Mouse (Mus musculus): Measurements from ENCODE around the gene Glud1. TPM values are rescaled to one million over a fixed set of nuclear protein-coding genes. Genes with fewer than 3 reads are reported as not detected.

The Glud1 gene
- total RNA-seq, 1 experiment = 211 TPM

DNA sequence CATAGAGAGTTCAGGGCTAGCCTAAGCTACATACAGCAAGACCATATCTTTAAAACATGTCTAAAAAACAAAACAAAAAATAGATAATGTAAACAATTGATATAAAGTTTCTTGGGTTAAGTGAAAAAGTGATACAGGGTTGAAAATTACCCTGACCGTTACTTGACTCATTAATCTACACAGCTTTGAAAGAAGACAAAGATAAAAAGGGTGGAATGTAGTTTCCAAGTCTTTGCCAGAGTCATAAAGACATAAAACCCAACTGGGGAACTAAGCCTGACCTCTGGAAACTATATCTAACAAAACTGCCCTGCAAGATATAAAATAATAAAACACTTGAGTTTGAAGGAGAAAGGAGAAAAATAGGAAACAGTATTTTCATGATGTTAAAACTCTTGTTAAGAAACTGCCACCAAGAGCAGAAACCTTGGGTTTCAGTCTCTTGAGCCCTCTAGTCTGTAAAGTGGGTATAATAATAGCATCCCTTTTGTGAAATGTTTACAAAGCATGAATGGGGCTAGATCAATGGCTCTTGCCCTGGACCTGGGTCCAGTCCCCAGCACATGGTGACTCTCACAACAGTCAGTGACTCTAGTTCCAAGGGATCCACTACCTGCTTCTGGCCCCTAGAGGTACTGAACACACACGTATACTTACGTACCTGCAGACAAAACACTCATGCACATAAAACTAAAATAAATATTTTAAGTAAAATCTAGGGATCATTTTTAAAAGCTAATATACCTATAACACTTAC lies 21.1 kb upstream of the Glud1 start:
- Histone ChIP-seq H3K4me3 (ENCODE audit: insufficient read depth in 1 of 2, low read depth in 1 of 2, low read length in 2 of 2, poor library complexity in 1 of 2, severe bottlenecking in 1 of 2) (no peak overlapping the region), H3K4me1 (ENCODE audit: control insufficient read depth in 2 of 2, insufficient read depth in 2 of 2, low read length in 2 of 2, poor library complexity in 1 of 2) (no peaks in the 10 kb centered on the region), H3K36me3 (ENCODE audit: control insufficient read depth, insufficient read depth, low read length, poor library complexity, severe bottlenecking) (no peaks in the 10 kb centered on the region), H3K9ac (ENCODE audit: insufficient read depth, low read depth, low read length, poor library complexity, severe bottlenecking) (no peak overlapping the region), H3K9me3 (ENCODE audit: control insufficient read depth, insufficient read depth, low read depth, low read length) (no peaks in the 10 kb centered on the region), H3K27ac (ENCODE audit: insufficient read depth, low read depth, low read length, poor library complexity, severe bottlenecking) (no peak overlapping the region)
- in situ Hi-C loops (cut with MboI; ENCODE audit: low sequenced_read_pairs in 2 of 2, unreplicated experiment in 2 of 2) = no loop called here
- TF ChIP-seq ZNF384 (IDR thresholded peaks at IDR 0.05; ENCODE audit: low read depth, low read length) (no peak), MAFK (IDR thresholded peaks at IDR 0.05; ENCODE audit: insufficient read depth, low read depth, low read length) (no peak), ZC3H11A (IDR thresholded peaks at IDR 0.05; ENCODE audit: borderline replicate concordance, low read depth, low read length) (no peak), HCFC1 (IDR thresholded peaks at IDR 0.05; ENCODE audit: borderline replicate concordance, insufficient read depth, low read length) (no peak), CHD2 (IDR thresholded peaks at IDR 0.05; ENCODE audit: low read depth, low read length) (no peak)
- DNase-seq (ENCODE audit: low read depth, low spot score) = no peak

DNA sequence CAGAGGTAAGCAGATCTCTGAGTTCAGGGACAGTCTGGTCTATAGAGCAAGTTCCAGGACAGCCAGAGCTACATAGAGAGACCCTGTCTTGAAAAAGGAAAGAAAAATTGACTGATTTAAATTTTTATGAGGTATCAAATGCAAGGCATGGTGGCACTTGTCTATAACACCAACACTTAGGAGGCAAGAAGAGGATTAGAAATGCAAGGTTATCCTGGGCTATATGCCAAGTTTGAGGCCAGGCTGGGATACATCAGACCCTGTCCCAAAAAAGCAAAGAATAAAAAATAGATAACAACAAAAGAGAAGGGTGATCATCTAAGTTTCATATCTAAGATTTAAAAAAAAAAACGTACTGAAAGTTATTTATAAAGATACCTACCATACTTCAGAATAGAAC lies 20.3 kb upstream of the Glud1 start:
- H3K4me3 ChIP-seq (ENCODE audit: insufficient read depth in 1 of 2, low read depth in 1 of 2, low read length in 2 of 2, poor library complexity in 1 of 2, severe bottlenecking in 1 of 2) = no peak overlapping the region
- peaks cover 0 to 1% of the 10 kb centered on the region in 2 experiments; a peak in 1 of 4 replicates for H3K4me1 ChIP-seq (ENCODE audit: control insufficient read depth in 2 of 2, insufficient read depth in 2 of 2, low read length in 2 of 2, poor library complexity in 1 of 2)
- TF ChIP-seq CHD2 (IDR thresholded peaks at IDR 0.05; ENCODE audit: low read depth, low read length) (no peak), ZNF384 (IDR thresholded peaks at IDR 0.05; ENCODE audit: low read depth, low read length) (no peak), MAFK (IDR thresholded peaks at IDR 0.05; ENCODE audit: insufficient read depth, low read depth, low read length) (no peak), ZC3H11A (IDR thresholded peaks at IDR 0.05; ENCODE audit: borderline replicate concordance, low read depth, low read length) (no peak), HCFC1 (IDR thresholded peaks at IDR 0.05; ENCODE audit: borderline replicate concordance, insufficient read depth, low read length) (no peak)
- no peaks in the 10 kb centered on the region for H3K9me3 ChIP-seq (ENCODE audit: control insufficient read depth, insufficient read depth, low read depth, low read length)
- no peaks in the 10 kb centered on the region for H3K36me3 ChIP-seq (ENCODE audit: control insufficient read depth, insufficient read depth, low read length, poor library complexity, severe bottlenecking)
- DNase-seq (ENCODE audit: low read depth, low spot score) = no peak
- no peak overlapping the region for H3K27ac ChIP-seq (ENCODE audit: insufficient read depth, low read depth, low read length, poor library complexity, severe bottlenecking)
- no peak overlapping the region for H3K9ac ChIP-seq (ENCODE audit: insufficient read depth, low read depth, low read length, poor library complexity, severe bottlenecking)
- in situ Hi-C loops (cut with MboI; ENCODE audit: low sequenced_read_pairs in 2 of 2, unreplicated experiment in 2 of 2) = no loop called here

GRCm38 (mm10) chr14:34293641-34294040 lies 16.9 kb upstream of the Glud1 start:
- in situ Hi-C loops (cut with MboI; ENCODE audit: low sequenced_read_pairs in 2 of 2, unreplicated experiment in 2 of 2) = no loop called here
- no peak for DNase-seq (ENCODE audit: low read depth, low spot score)

DNA sequence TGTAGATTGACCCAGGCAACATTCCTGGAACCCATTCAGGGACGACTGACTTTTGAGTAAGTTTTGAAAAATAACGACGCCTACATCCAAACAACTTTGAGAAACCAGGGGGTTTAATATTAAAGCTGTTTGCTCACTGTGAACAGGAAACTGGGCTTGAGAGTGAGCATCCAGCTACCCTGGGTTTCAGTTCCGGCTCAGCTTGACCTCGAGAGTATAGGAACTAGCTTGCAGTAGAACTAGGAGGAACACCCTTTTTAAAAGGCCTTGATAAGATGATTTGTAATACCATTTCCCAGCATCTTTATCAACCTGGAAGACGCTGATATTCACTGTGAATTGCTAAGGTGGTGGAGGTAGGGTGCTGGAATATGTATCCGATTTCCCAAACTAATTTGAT lies 14.2 kb upstream of the Glud1 start:
- Histone ChIP-seq H3K4me3 (ENCODE audit: insufficient read depth in 1 of 2, low read depth in 1 of 2, low read length in 2 of 2, poor library complexity in 1 of 2, severe bottlenecking in 1 of 2) (no peak overlapping the region), H3K27ac (ENCODE audit: insufficient read depth, low read depth, low read length, poor library complexity, severe bottlenecking) (peak overlapping the region; percentile 66; the same call in 1 of the 2 replicates), H3K9me3 (ENCODE audit: control insufficient read depth, insufficient read depth, low read depth, low read length) (no peaks in the 10 kb centered on the region), H3K36me3 (ENCODE audit: control insufficient read depth, insufficient read depth, low read length, poor library complexity, severe bottlenecking) (no peaks in the 10 kb centered on the region), H3K9ac (ENCODE audit: insufficient read depth, low read depth, low read length, poor library complexity, severe bottlenecking) (no peak overlapping the region), H3K4me1 (ENCODE audit: control insufficient read depth in 2 of 2, insufficient read depth in 2 of 2, low read length in 2 of 2, poor library complexity in 1 of 2) (peaks cover 3 to 10% of the 10 kb centered on the region in 2 experiments)
- in situ Hi-C loops (cut with MboI; ENCODE audit: low sequenced_read_pairs in 2 of 2, unreplicated experiment in 2 of 2) = no loop called here
- no peak for DNase-seq (ENCODE audit: low read depth, low spot score)
- no peak for TF ChIP-seq HCFC1 (IDR thresholded peaks at IDR 0.05; ENCODE audit: borderline replicate concordance, insufficient read depth, low read length)
- TF ChIP-seq MAFK (IDR thresholded peaks at IDR 0.05; ENCODE audit: insufficient read depth, low read depth, low read length) = no peak
- TF ChIP-seq ZC3H11A (IDR thresholded peaks at IDR 0.05; ENCODE audit: borderline replicate concordance, low read depth, low read length) = no peak
- TF ChIP-seq CHD2 (IDR thresholded peaks at IDR 0.05; ENCODE audit: low read depth, low read length) = no peak
- TF ChIP-seq ZNF384 (IDR thresholded peaks at IDR 0.05; ENCODE audit: low read depth, low read length) = no peak

More at GRCm38 (mm10) chr14:34293641-34294040, 16.9 kb upstream of the Glud1 start:
- Histone ChIP-seq H3K27ac (ENCODE audit: insufficient read depth, low read depth, low read length, poor library complexity, severe bottlenecking) (no peak overlapping the region), H3K9ac (ENCODE audit: insufficient read depth, low read depth, low read length, poor library complexity, severe bottlenecking) (no peak overlapping the region), H3K36me3 (ENCODE audit: control insufficient read depth, insufficient read depth, low read length, poor library complexity, severe bottlenecking) (no peaks in the 10 kb centered on the region), H3K4me3 (ENCODE audit: insufficient read depth in 1 of 2, low read depth in 1 of 2, low read length in 2 of 2, poor library complexity in 1 of 2, severe bottlenecking in 1 of 2) (no peak overlapping the region), H3K9me3 (ENCODE audit: control insufficient read depth, insufficient read depth, low read depth, low read length) (no peaks in the 10 kb centered on the region), H3K4me1 (ENCODE audit: control insufficient read depth in 2 of 2, insufficient read depth in 2 of 2, low read length in 2 of 2, poor library complexity in 1 of 2) (peaks cover 3 to 7% of the 10 kb centered on the region in 2 experiments)
- TF ChIP-seq ZNF384 (IDR thresholded peaks at IDR 0.05; ENCODE audit: low read depth, low read length) (no peak), ZC3H11A (IDR thresholded peaks at IDR 0.05; ENCODE audit: borderline replicate concordance, low read depth, low read length) (no peak), HCFC1 (IDR thresholded peaks at IDR 0.05; ENCODE audit: borderline replicate concordance, insufficient read depth, low read length) (no peak), CHD2 (IDR thresholded peaks at IDR 0.05; ENCODE audit: low read depth, low read length) (no peak), MAFK (IDR thresholded peaks at IDR 0.05; ENCODE audit: insufficient read depth, low read depth, low read length) (no peak)
